Mouse (Mus musculus) testis, adult 2 months (tissue): ENCODE measurements around the gene Taf8.

Source experiments
- CTCF ChIP-seq: fragments of 200-500 bp; IDR thresholded peaks from 2 replicates; pipeline ENCODE4 v1.5.1; 2012; ENCODE audit warnings: low read depth, mild to moderate bottlenecking, inconsistent platforms, low read length, moderate library complexity; ENCODE audit not compliant: control insufficient read depth, insufficient read depth, insufficient replicate concordance
- POLR2A ChIP-seq: fragments of 200-500 bp; IDR thresholded peaks from 2 replicates; pipeline ENCODE4 v1.6.1; 2012; ENCODE audit warnings: low read depth, mild to moderate bottlenecking, inconsistent platforms, low read length, moderate library complexity; ENCODE audit not compliant: control insufficient read depth

DNA sequence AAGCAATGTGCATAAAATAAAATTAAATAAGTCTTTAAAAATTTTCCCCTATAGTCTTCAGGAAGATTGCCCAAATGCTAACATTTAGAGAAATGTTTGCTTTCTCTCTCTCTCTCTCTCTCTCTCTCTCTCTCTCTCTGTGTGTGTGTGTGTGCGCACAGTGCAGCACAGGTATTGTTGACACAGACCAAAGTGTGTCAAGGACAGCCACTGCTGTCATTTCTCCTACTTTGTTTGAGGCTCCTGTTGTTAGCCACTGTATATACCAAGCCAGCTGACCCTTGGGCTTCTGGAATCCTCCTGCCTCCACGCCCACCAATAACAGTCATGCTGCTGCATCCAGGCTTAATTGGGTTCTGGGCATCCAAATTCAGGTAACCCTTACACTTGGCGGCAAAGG is 36.0 kb upstream of the Taf8 start:
- no peak for TF ChIP-seq POLR2A
- TF ChIP-seq CTCF, result no peak
